Mouse (Mus musculus) liver, adult 2 months (tissue): ENCODE results near the gene Als2cr12. TPM values are rescaled to one million over a fixed set of nuclear protein-coding genes. Genes with fewer than 3 reads are reported as not detected.

Experiments used
- DNase-seq: peaks from one replicate; pipeline ENCODE4 v3.0.0-alpha.2; 2011; ENCODE audit warnings: low read depth, low spot score; ENCODE audit errors: extremely low read depth
- H3K27ac ChIP-seq: fragments of 200-500 bp; replicated peaks from 2 replicates; pipeline ENCODE4 v1.5.1; 2012; ENCODE audit warnings: low read depth, mild to moderate bottlenecking, control low read depth, inconsistent platforms, low read length; ENCODE audit not compliant: insufficient read depth
- H3K27me3 ChIP-seq: fragments of 200-500 bp; 2 replicates; pipeline ENCODE4 v1.6.1; 2012; ENCODE audit warnings: mild to moderate bottlenecking, moderate library complexity, low read length, inconsistent platforms; ENCODE audit not compliant: control insufficient read depth, insufficient read depth
- H3K36me3 ChIP-seq: fragments of 200-500 bp; 2 replicates; pipeline ENCODE4 v1.6.1; 2012; ENCODE audit warnings: low read length, inconsistent platforms; ENCODE audit not compliant: control insufficient read depth, insufficient read depth
- H3K4me1 ChIP-seq: fragments of 200-500 bp; 2 replicates; pipeline ENCODE4 v1.6.1; 2011; ENCODE audit warnings: low read length; ENCODE audit not compliant: control insufficient read depth, insufficient read depth
- H3K4me3 ChIP-seq: fragments of 200-500 bp; 2 replicates; pipeline ENCODE4 v1.5.1; 2011; ENCODE audit warnings: low read depth, mild to moderate bottlenecking, control low read depth, low read length, moderate library complexity; ENCODE audit not compliant: insufficient read depth
- H3K79me2 ChIP-seq: fragments of 200-500 bp; 2 replicates; pipeline ENCODE4 v1.6.1; 2012; ENCODE audit warnings: inconsistent platforms, mild to moderate bottlenecking, low read length, moderate library complexity; ENCODE audit not compliant: control insufficient read depth, insufficient read depth
- H3K9ac ChIP-seq: fragments of 200-500 bp; 2 replicates; pipeline ENCODE4 v1.6.1; 2012; ENCODE audit warnings: low read depth, mild to moderate bottlenecking, control low read depth, inconsistent platforms, low read length
- CTCF ChIP-seq: fragments of 200-500 bp; IDR thresholded peaks from 2 replicates; pipeline ENCODE4 v1.5.1; 2011; ENCODE audit warnings: low read depth, low read length, control low read depth
- POLR2A ChIP-seq: fragments of 200-500 bp; IDR thresholded peaks from 2 replicates; pipeline ENCODE4 v1.6.1; 2011; ENCODE audit warnings: low read length, control low read depth; ENCODE audit not compliant: insufficient read depth; ENCODE audit errors: extremely low read depth
- WGBS: fragments of 180-500 bp; shearing (Covaris S2); methylation state at CpG from one replicate; pipeline ENCODE4 v1.1.7; 2018; 5-methylcytosine and 5-hydroxymethylcytosine counted together
- polyA plus RNA-seq: library from polyadenylated mRNA; depleted of rRNA; stranded (reverse); fragments of >200 nt; gene quantifications from 2 replicates; pipeline ENCODE4 v1.2.3, GENCODE M21; 2012
- total RNA-seq: library from RNA; depleted of rRNA; stranded (reverse); fragments of >200 nt; gene quantifications from 2 replicates; pipeline ENCODE4 v1.2.3, GENCODE M21; 2014

Als2cr12 gene
- total and polyA plus RNA-seq, 2 experiments: 0.74 TPM; not detected in 1

GRCm38 (mm10) chr1:58727019-58727746 is 31.4 kb upstream of the Als2cr12 start:
- no peak for TF ChIP-seq POLR2A
- TF ChIP-seq CTCF: no peak
- peak overlapping the region; percentile 48 for H3K27ac ChIP-seq
- no peaks in the 10 kb centered on the region for H3K27me3 ChIP-seq
- H3K4me3 ChIP-seq: no peak overlapping the region
- H3K79me2 ChIP-seq: peaks cover 32% of the 10 kb centered on the region
- peaks cover 57% of the 10 kb centered on the region for H3K36me3 ChIP-seq
- 85% methylated on average over 1 of the region's 1 CpGs for WGBS
- H3K4me1 ChIP-seq: peaks cover 32% of the 10 kb centered on the region
- H3K9ac ChIP-seq: no peak overlapping the region
- DNase-seq: no peak

GRCm38 (mm10) chr1:58725767-58726166 is 30.0 kb upstream of the Als2cr12 start:
- Histone ChIP-seq H3K27ac (peak overlapping the region; percentile 40), H3K27me3 (no peaks in the 10 kb centered on the region), H3K4me1 (peaks cover 40% of the 10 kb centered on the region), H3K79me2 (peaks cover 31% of the 10 kb centered on the region), H3K36me3 (peaks cover 49% of the 10 kb centered on the region), H3K9ac (0 out of 2 replicates have a peak overlapping the region, but pooled peaks have one; percentile 3), H3K4me3 (no peak overlapping the region)
- 71% methylated on average over 5 of the region's 5 CpGs for WGBS
- DNase-seq: no peak
- TF ChIP-seq POLR2A: no peak

- Histone ChIP-seq H3K79me2 (peaks cover 31% of the 10 kb centered on the region), H3K27ac (no peak overlapping the region), H3K36me3 (peaks cover 47% of the 10 kb centered on the region), H3K4me3 (no peak overlapping the region), H3K9ac (no peak overlapping the region), H3K4me1 (peaks cover 43% of the 10 kb centered on the region), H3K27me3 (no peaks in the 10 kb centered on the region)
- no peak for DNase-seq
- TF ChIP-seq CTCF (no peak), POLR2A (no peak)
Observed at GRCm38 (mm10) chr1:58725095-58725494, 29.3 kb upstream of the Als2cr12 start.

- Histone ChIP-seq H3K9ac (no peak overlapping the region), H3K4me1 (peaks cover 46% of the 10 kb centered on the region), H3K27ac (no peak overlapping the region), H3K79me2 (peaks cover 31% of the 10 kb centered on the region), H3K4me3 (no peak overlapping the region), H3K36me3 (peaks cover 42% of the 10 kb centered on the region), H3K27me3 (no peaks in the 10 kb centered on the region)
- DNase-seq: no peak
- TF ChIP-seq CTCF: no peak
- no peak for TF ChIP-seq POLR2A
- WGBS: 62% methylated on average over 9 of the region's 9 CpGs
Observed at GRCm38 (mm10) chr1:58724533-58724932, 28.7 kb upstream of the Als2cr12 start.

- Histone ChIP-seq H3K4me1 (peaks cover 44% of the 10 kb centered on the region), H3K27me3 (no peaks in the 10 kb centered on the region), H3K36me3 (peaks cover 38% of the 10 kb centered on the region), H3K79me2 (peaks cover 28% of the 10 kb centered on the region), H3K9ac (no peak overlapping the region; the same call in 1 of the 2 replicates), H3K27ac (peak overlapping the region; percentile 49; the same call in 1 of the 2 replicates), H3K4me3 (no peak overlapping the region)
- TF ChIP-seq CTCF (no peak), POLR2A (no peak)
- no peak for DNase-seq
- WGBS: 70% methylated on average over 7 of the region's 7 CpGs
Observed at GRCm38 (mm10) chr1:58723809-58724405, 28.1 kb upstream of the Als2cr12 start.
